Mouse (Mus musculus) embryonic facial prominence, embryonic 14.5 days (tissue): Measurements from ENCODE around the gene Adh1. TPM values are rescaled to one million over a fixed set of nuclear protein-coding genes. Genes with fewer than 3 reads are reported as not detected.

ENCODE experiments used
- ATAC-seq: fragments of 200-750 bp; cut with Nextera tagmentation; 2 replicates; pipeline ENCODE4 v1.8.0; 2017; ENCODE audit warnings: low read depth, moderate number of reproducible peaks, moderate TSS enrichment
- DNase-seq: peaks from one replicate; pipeline ENCODE4 v3.0.0-alpha.2; 2015; ENCODE audit warnings: low spot score
- H3K27ac ChIP-seq: fragments of 300-500 bp; sonication (generic); replicated peaks from 2 replicates; pipeline ENCODE4 v1.5.1; 2014; ENCODE audit warnings: low read depth, mild to moderate bottlenecking, low read length, moderate library complexity
- H3K27me3 ChIP-seq: fragments of 300-500 bp; sonication (generic); replicated peaks from 2 replicates; pipeline ENCODE4 v1.6.1; 2014; ENCODE audit warnings: low read length; ENCODE audit not compliant: control insufficient read depth, insufficient read depth
- H3K36me3 ChIP-seq: fragments of 300-500 bp; sonication (generic); 2 replicates; pipeline ENCODE4 v1.6.1; 2014; ENCODE audit warnings: low read length, mixed read lengths; ENCODE audit not compliant: control insufficient read depth, insufficient read depth
- H3K4me1 ChIP-seq: fragments of 300-500 bp; sonication (generic); 2 replicates; pipeline ENCODE4 v1.6.1; 2014; ENCODE audit warnings: antibody characterized with exemption, low read length; ENCODE audit not compliant: control insufficient read depth, insufficient read depth
- H3K4me2 ChIP-seq: fragments of 300-500 bp; sonication (generic); 2 replicates; pipeline ENCODE4 v1.6.1; 2014; ENCODE audit warnings: low read depth, mild to moderate bottlenecking, low read length, moderate library complexity, mixed read lengths
- H3K4me3 ChIP-seq: fragments of 300-500 bp; sonication (generic); 2 replicates; pipeline ENCODE4 v1.5.1; 2014; ENCODE audit warnings: low read depth, mild to moderate bottlenecking, low read length
- H3K9ac ChIP-seq: fragments of 300-500 bp; sonication (generic); 2 replicates; pipeline ENCODE4 v1.6.1; 2014; ENCODE audit warnings: low read depth, mild to moderate bottlenecking, low read length, moderate library complexity, mixed read lengths
- H3K9me3 ChIP-seq: fragments of 300-500 bp; sonication (generic); 2 replicates; pipeline ENCODE4 v1.6.1; 2016; ENCODE audit warnings: low read length; ENCODE audit not compliant: control insufficient read depth
- WGBS: fragments of 180-500 bp; shearing (Covaris S2); extraction: QIAGEN DNeasy Blood & Tissue Kit; methylation state at CpG from one replicate; pipeline ENCODE4 v1.1.7; 2014; 5-methylcytosine and 5-hydroxymethylcytosine counted together
- polyA plus RNA-seq: library from polyadenylated mRNA; unstranded; fragments of >200 nt; fragmentation: Nextera tagmentation; extraction: Ambion mirVana; gene quantifications from 2 replicates; pipeline ENCODE4 v1.2.1, GENCODE M21; 2014

Adh1 gene
- polyA plus RNA-seq, 1 experiment from 2014 or later, result 24.2 TPM

DNA sequence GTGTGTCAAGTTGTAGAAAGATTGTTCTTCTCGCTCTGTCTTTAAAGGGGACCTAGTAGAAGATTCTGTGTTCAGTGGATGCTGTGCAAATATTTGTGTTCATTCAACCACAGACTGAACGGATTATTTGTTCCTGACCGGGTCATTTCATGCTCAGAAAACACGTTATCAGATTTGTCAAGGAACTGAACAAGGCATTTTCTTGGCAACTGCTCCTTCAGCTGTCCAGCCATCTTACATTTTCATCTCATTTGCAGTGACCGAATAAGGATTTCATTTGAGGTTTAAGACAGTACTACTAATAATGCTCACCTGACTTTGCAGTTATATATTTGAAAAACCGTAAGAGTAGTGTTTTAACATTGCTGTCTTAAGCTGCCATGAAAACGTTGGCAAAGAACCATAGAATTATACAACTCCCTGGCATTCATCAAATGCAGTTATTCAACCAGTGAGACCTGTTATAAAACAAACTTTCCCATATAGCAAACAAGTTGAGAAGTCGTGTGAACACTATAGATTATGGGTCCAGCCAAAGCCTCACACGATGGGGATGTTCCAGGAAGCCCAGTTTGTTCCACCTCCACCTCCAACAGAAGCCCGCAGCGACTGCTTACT is 24.1 kb upstream of the Adh1 start:
- 0 out of 2 replicates have a peak, but pooled peaks cover 5% of the 10 kb centered on the region for H3K9me3 ChIP-seq
- H3K27me3 ChIP-seq, result no peaks in the 10 kb centered on the region
- H3K27ac ChIP-seq, result no peak overlapping the region
- no peak overlapping the region for H3K4me3 ChIP-seq
- H3K9ac ChIP-seq, result no peak overlapping the region
- H3K4me1 ChIP-seq, result no peaks in the 10 kb centered on the region
- no peaks in the 10 kb centered on the region for H3K36me3 ChIP-seq
- no peak overlapping the region for H3K4me2 ChIP-seq
- ATAC-seq, result peak; percentile 37; the same call in 1 of the 2 replicates
- 67% methylated on average over 11 of the region's 11 CpGs for WGBS
- peak; percentile 59 for DNase-seq

DNA sequence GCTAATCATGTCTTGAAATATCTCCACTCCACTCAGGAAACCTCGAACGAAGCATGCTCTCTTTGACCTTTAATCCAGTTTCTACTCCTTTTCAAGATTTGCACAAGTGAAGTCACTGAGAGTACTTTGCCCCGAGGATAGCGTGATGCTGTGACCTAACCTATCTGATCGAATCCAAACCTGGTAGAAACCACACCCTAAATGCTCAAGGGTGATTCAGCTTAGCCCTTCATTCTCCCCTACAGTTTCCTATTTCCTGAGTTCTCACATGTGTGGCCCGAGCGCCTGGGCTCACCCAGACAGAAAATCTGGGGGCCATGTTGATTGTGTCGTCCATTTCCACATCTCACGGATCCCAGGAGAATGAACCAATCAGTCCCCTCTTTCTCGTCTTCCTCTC is 22.7 kb upstream of the Adh1 start:
- Histone ChIP-seq H3K4me3 (no peak overlapping the region), H3K9me3 (no peaks in the 10 kb centered on the region), H3K27ac (no peak overlapping the region), H3K4me2 (no peak overlapping the region), H3K9ac (no peak overlapping the region), H3K4me1 (no peaks in the 10 kb centered on the region), H3K27me3 (no peaks in the 10 kb centered on the region), H3K36me3 (no peaks in the 10 kb centered on the region)
- WGBS, result 76% methylated on average over 10 of the region's 10 CpGs
- DNase-seq (no peak), ATAC-seq (no peak)

DNA sequence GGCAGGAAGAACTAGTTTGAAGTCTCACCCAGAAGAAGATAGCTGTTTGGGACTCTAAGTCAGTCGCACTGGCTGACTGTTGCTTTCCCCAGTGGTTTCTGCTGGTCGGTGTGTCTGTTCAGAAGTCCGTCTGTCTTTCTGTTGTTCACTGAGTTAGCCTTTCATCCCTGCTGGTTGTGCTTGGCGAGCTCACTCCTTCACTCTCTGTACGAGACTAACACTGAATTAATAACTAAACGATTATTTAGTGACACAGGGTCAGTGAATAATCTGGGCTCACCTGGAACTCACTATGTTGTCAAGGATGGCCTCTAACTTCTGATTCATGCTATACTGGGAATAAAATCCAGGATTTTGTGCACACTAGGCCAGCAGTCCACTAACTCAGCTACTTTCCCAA is 21.3 kb upstream of the Adh1 start:
- no peak overlapping the region for H3K27ac ChIP-seq
- no peaks in the 10 kb centered on the region for H3K27me3 ChIP-seq
- H3K4me1 ChIP-seq, result no peaks in the 10 kb centered on the region
- H3K4me3 ChIP-seq, result no peak overlapping the region
- H3K9me3 ChIP-seq, result no peaks in the 10 kb centered on the region
- H3K36me3 ChIP-seq, result no peaks in the 10 kb centered on the region
- no peak overlapping the region for H3K4me2 ChIP-seq
- WGBS, result 82% methylated on average over 6 of the region's 6 CpGs
- no peak for ATAC-seq
- no peak for DNase-seq
- no peak overlapping the region for H3K9ac ChIP-seq

DNA sequence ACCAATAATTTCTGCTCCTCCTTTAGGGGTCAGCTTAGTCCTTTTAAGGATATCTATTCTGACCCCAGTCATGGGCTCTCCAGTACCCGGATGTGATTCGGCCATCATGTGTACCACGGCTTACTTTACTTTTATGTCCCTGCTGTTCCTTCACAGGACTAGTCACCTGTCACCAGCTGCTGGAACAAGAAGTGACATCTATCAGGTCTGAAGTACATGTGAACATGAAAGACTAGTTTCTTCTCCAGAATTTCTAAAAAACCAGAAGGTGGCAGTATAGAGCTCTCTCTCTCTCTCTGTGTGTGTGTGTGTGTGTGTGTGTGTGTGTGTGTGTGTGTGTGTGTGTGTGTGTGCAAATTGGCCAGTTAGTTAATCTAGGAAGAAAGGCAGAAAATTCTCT is 20.4 kb upstream of the Adh1 start:
- no peaks in the 10 kb centered on the region for H3K27me3 ChIP-seq
- H3K9me3 ChIP-seq, result no peaks in the 10 kb centered on the region
- WGBS, result 89% methylated on average over 3 of the region's 3 CpGs
- H3K27ac ChIP-seq, result no peak overlapping the region
- no peaks in the 10 kb centered on the region for H3K36me3 ChIP-seq
- ATAC-seq, result no peak
- H3K4me1 ChIP-seq, result no peaks in the 10 kb centered on the region
- no peak for DNase-seq
- H3K9ac ChIP-seq, result no peak overlapping the region
- no peak overlapping the region for H3K4me3 ChIP-seq
- no peak overlapping the region for H3K4me2 ChIP-seq

DNA sequence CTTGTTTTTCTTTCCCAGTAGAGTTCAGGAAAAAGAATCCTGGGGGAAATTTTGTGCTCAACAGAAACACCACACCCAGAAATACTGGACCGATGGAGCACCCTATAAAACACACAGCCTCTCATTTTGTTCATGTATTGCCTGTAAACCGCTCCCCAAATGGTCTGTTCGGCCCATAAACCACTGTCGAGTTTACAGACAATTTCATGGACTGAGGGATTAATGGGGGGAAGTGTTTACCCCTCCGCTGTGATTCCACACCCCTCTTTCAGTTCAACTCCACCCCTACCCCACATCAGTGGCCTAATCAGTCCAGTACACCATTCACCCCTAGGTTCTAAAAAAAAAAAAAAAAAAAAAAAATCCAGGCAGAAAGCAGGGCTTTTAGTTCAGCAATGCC is 19.8 kb upstream of the Adh1 start:
- Histone ChIP-seq H3K36me3 (no peaks in the 10 kb centered on the region), H3K27me3 (no peaks in the 10 kb centered on the region), H3K27ac (no peak overlapping the region), H3K9me3 (no peaks in the 10 kb centered on the region), H3K4me3 (no peak overlapping the region), H3K4me1 (no peaks in the 10 kb centered on the region), H3K4me2 (no peak overlapping the region), H3K9ac (no peak overlapping the region)
- DNase-seq, result no peak
- WGBS, result 76% methylated on average over 5 of the region's 5 CpGs
- no peak for ATAC-seq

DNA sequence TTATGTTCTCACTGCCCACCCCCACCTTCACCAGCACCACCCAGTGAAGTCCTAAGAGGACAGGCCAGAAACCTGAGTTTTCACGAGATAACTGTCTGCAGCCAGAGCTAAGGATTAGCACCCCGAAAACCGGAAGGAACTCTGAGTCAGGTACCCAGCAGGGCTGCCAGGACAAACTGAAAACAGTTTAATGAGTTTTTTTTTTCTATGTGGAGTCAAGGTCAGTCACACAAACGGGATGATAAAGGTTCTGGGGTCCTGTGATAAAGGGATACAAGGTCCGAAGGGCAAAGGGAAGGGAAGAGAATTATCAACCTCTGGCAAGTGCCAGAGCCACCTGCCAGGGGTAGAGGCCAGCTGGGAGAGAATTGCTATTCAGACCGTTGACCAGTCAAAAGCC is 19.4 kb upstream of the Adh1 start:
- Histone ChIP-seq H3K36me3 (no peaks in the 10 kb centered on the region), H3K4me2 (no peak overlapping the region), H3K4me3 (no peak overlapping the region), H3K27me3 (no peaks in the 10 kb centered on the region), H3K9me3 (no peaks in the 10 kb centered on the region), H3K4me1 (no peaks in the 10 kb centered on the region), H3K9ac (no peak overlapping the region), H3K27ac (no peak overlapping the region)
- DNase-seq (no peak), ATAC-seq (no peak)
- 61% methylated on average over 6 of the region's 6 CpGs for WGBS

DNA sequence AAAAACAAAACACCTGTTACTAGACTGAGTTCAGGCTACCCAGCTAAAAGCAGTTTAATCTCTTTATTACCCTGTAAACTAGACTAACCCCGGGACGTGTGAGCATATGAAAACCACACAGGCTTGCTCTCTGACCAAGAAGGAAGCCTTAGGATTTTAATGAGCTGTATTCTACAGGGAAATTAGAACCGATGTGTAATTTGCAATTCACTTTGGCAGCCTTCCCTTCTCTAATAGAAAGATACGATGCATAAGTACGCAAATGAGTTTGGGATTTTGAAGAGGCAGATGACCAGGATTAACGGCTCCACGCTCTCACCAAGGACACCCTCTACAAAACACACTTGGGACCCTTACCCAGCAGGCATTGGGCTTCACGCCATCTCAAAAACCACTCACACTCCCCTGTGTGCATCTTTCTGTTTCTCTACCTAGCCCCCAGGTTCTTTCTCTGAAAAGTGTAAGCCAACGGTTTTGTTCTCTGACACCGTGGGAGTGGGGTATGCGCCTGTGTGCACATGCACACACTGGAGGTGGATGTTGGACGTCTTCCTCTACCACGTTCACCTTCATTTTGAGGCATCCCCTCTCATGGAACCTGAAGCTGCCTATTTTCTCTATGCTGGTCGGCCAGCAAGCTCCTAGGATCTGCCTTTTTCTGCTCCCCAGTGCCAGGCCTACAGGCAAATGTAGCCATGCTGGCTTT is 18.6 kb upstream of the Adh1 start:
- Histone ChIP-seq H3K4me2 (no peak overlapping the region), H3K36me3 (no peaks in the 10 kb centered on the region), H3K9ac (no peak overlapping the region), H3K4me3 (no peak overlapping the region), H3K27me3 (no peaks in the 10 kb centered on the region), H3K9me3 (no peaks in the 10 kb centered on the region), H3K4me1 (no peaks in the 10 kb centered on the region), H3K27ac (no peak overlapping the region)
- ATAC-seq (no peak), DNase-seq (no peak)
- WGBS, result 76% methylated on average over 14 of the region's 14 CpGs

DNA sequence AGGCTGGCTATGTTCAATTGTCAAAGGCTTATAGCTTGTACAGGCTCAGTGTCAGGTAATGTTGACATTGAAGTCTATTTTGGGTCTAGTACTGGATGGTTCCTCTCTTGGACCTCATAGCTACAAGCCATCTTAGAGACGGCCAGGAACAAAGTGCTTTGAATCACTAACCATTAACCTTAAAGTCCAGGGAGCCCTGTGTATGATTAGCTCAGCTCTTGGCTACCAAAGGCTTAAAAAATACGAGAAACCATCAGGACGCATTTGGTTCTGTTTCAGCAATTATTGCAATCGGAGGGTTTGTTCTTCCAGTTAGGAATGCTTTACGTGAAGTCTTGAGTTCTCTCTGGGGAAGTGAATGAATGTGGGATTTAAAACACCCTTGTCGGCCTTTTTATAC is 17.9 kb upstream of the Adh1 start:
- no peak for DNase-seq
- Histone ChIP-seq H3K4me3 (no peak overlapping the region), H3K4me2 (no peak overlapping the region), H3K27ac (no peak overlapping the region), H3K4me1 (no peaks in the 10 kb centered on the region), H3K36me3 (no peaks in the 10 kb centered on the region), H3K9ac (no peak overlapping the region), H3K9me3 (no peaks in the 10 kb centered on the region), H3K27me3 (no peaks in the 10 kb centered on the region)
- no peak for ATAC-seq
- 78% methylated on average over 6 of the region's 6 CpGs for WGBS

DNA sequence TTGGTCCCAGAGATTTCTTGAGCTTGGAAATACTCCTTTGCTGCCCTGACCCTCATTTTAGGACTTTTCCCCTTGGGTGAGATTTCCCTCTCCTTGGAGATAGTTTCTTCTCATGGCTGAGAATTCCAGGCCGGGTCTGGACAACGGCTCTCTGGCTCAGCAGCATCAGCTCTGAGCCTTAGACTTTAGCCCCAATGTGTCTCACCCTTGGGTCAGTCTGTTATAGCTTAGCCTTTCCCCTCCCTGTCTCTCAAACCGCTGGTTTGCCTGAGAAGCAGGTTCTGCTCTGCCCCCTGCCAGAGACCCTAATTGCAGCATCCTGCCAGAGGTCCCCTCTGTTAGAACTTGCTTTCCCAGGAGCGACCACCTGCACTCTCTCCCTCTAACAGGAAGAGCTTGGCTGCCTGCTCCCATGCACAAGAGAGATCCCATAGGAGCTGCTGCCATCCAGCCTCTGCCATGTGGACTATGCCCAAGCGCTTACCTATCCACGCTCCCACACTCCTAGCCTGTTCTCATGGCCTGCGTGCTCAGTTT is 16.4 kb upstream of the Adh1 start:
- Histone ChIP-seq H3K27me3 (no peaks in the 10 kb centered on the region), H3K27ac (no peak overlapping the region), H3K4me1 (no peaks in the 10 kb centered on the region), H3K4me3 (no peak overlapping the region), H3K36me3 (no peaks in the 10 kb centered on the region), H3K9ac (no peak overlapping the region), H3K9me3 (no peaks in the 10 kb centered on the region), H3K4me2 (no peak overlapping the region)
- WGBS, result 67% methylated on average over 7 of the region's 7 CpGs
- ATAC-seq, result no peak
- no peak for DNase-seq
